Mouse (Mus musculus): ENCODE data around the gene Rnf43.

The Rnf43 gene

GRCm38 (mm10) chr11:87662407-87662806 is at the start of gene Rnf43:
Gene Rnf43, plus strand, starts transcription at chr11:87662722.
- peak; percentile 95 for DNase-seq (ENCODE audit: low read depth)

- DNase-seq (ENCODE audit: low read depth), result no peak
Observed at GRCm38 (mm10) chr11:87613972-87614371, 48.5 kb upstream of the Rnf43 start.

- no peak for DNase-seq (ENCODE audit: low read depth)
Observed at GRCm38 (mm10) chr11:87615551-87615950, 47.0 kb upstream of the Rnf43 start.

- no peak for DNase-seq (ENCODE audit: low read depth)
Observed at GRCm38 (mm10) chr11:87615952-87616351, 46.6 kb upstream of the Rnf43 start.

GRCm38 (mm10) chr11:87616790-87617474 is 45.6 kb upstream of the Rnf43 start, which contains the start of gene Hsf5:
Gene Hsf5, plus strand, starts transcription at chr11:87617164.
- DNase-seq (ENCODE audit: low read depth), result no peak

GRCm38 (mm10) chr11:87617606-87618005 is 44.9 kb upstream of the Rnf43 start:
- DNase-seq (ENCODE audit: low read depth), result no peak

- no peak for DNase-seq (ENCODE audit: low read depth)
Observed at GRCm38 (mm10) chr11:87623160-87623559, 39.4 kb upstream of the Rnf43 start.

GRCm38 (mm10) chr11:87629859-87630258 is 32.7 kb upstream of the Rnf43 start:
- DNase-seq (ENCODE audit: low read depth), result peak; percentile 73

- no peak for DNase-seq (ENCODE audit: low read depth)
Observed at GRCm38 (mm10) chr11:87638793-87639192, 23.7 kb upstream of the Rnf43 start.

- peak; percentile 44 for DNase-seq (ENCODE audit: low read depth)
Observed at GRCm38 (mm10) chr11:87639206-87639605, 23.3 kb upstream of the Rnf43 start.

GRCm38 (mm10) chr11:87642865-87643264 is 19.7 kb upstream of the Rnf43 start:
- DNase-seq (ENCODE audit: low read depth), result no peak

GRCm38 (mm10) chr11:87654693-87655092 is 7.8 kb upstream of the Rnf43 start:
- no peak for DNase-seq (ENCODE audit: low read depth)

- DNase-seq (ENCODE audit: low read depth), result no peak
Observed at GRCm38 (mm10) chr11:87659216-87659615, 3.3 kb upstream of the Rnf43 start.

GRCm38 (mm10) chr11:87662822-87663221 is 300 bp downstream of the Rnf43 start:
- DNase-seq (ENCODE audit: low read depth), result no peak

- DNase-seq (ENCODE audit: low read depth), result no peak
Observed at GRCm38 (mm10) chr11:87663948-87664347, 1.4 kb downstream of the Rnf43 start.

- no peak for DNase-seq (ENCODE audit: low read depth)
Observed at GRCm38 (mm10) chr11:87664521-87664920, 2.0 kb downstream of the Rnf43 start.

GRCm38 (mm10) chr11:87665224-87665623 is 2.7 kb downstream of the Rnf43 start:
- DNase-seq (ENCODE audit: low read depth), result no peak

GRCm38 (mm10) chr11:87665658-87666057 is 3.1 kb downstream of the Rnf43 start:
- no peak for DNase-seq (ENCODE audit: low read depth)

GRCm38 (mm10) chr11:87666256-87667035 is 3.9 kb downstream of the Rnf43 start:
- no peak for DNase-seq (ENCODE audit: low read depth)

GRCm38 (mm10) chr11:87667107-87668090 is 4.9 kb downstream of the Rnf43 start:
- DNase-seq (ENCODE audit: low read depth), result no peak

GRCm38 (mm10) chr11:87673282-87673681 is 10.8 kb downstream of the Rnf43 start:
- no peak for DNase-seq (ENCODE audit: low read depth)

- DNase-seq (ENCODE audit: low read depth), result no peak
Observed at GRCm38 (mm10) chr11:87675606-87676005, 13.1 kb downstream of the Rnf43 start.
